Mouse (Mus musculus): ENCODE results near the gene Frmd4a. TPM values are rescaled to one million over a fixed set of nuclear protein-coding genes. Genes with fewer than 3 reads are reported as not detected.
A peak's percentile ranks its signal among the peaks of the same experiment; 100 is the strongest.

The Frmd4a gene
- total RNA-seq, 4 experiments from 2014 or later, result 10.3 to 20.8 (median 15.6) TPM

DNA sequence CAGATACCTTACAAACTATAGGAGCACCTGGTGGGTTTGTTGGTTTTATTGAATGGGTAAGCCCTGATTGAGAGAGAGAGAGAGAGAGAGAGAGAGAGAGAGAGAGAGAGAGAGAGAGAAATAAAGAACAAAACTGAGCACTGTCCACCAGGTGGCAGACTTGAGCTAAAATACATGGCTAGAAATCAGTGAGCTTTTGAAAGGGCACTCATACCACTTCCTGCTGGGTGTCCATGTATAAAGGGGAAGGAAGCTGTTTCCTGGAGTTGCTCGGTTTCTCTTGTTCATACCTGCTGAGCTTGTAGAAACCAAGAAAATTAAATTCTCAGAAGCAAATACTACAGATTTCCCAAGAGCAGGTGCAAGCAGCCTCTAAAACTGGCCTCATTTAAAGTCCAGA lies 481.7 kb downstream of the Frmd4a start:
- DNase-seq, result no peak

DNA sequence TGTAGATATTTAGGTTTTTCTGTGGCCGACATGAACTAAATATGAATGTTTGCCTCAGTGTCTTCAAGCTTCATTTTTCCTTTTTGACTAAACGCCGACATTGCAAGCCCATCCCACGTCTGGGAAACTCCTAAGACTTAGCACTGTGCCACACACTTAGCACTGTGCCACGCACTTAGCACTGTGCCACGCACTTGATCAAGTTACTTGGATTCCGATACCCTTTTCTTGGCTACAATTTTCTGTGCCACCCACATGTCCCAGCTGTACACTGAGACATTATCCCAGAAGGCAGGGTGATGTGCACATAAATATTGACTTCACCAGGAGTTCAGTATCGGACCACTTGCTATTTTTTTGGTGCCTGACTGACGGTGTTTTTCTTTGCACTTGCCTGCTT lies 482.4 kb downstream of the Frmd4a start:
- DNase-seq, result no peak

DNA sequence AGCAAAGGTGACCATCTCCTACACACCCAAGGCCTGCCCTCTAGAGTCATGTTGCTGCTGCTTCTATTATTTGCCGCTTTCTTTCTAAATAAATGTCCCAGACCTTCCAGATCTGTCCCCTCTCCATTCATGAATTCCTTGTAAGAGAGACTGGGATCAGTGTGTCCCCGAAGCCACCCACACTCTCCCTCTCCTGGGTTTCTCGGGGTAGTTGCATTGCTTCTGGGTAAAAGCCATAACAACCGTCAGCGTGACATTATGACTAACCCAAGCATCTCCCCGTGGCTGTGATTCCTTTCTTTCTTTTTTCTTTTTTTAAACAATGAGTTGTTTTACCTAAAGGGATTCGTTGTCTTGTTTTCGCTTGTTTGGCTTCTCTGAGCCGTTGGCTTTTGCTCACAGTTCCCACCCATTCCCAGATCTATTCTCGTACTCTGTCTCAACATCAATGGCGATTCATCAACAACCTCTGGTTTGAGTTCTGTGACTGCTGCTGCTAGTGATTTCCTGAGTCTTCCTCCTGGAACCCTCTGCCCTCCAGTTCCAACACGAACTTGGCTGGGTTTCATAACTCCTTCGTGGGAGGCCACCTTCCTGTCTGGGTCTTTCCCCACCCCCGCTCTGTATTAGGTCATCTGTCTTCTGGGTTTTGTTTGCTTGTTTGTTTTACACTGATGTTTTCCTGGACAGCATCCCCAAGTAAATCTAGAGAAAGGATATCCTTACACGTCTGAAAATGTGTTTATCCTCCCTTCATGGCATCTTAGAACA lies 483.9 kb downstream of the Frmd4a start:
- DNase-seq, result peak; percentile 42

DNA sequence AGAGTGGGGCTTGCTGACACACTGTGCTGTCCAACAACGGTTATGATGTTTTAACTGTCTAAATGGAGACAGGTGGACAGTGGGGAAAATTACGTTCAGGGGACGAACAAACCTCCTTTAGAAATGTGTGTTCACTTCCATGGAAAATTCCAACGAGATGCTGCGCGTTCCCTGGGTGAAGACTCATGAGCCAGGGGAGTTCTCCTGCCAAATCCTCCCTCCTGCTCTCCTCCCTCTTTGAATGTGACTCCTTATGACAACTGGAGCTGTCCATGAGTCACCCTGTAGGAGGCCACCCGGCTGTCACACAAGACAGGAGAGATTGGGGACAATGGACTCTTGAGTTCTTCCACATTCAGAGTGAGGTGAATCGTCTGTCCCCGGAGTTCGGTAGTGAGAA lies 486.9 kb downstream of the Frmd4a start:
- peak; percentile 64 for DNase-seq

DNA sequence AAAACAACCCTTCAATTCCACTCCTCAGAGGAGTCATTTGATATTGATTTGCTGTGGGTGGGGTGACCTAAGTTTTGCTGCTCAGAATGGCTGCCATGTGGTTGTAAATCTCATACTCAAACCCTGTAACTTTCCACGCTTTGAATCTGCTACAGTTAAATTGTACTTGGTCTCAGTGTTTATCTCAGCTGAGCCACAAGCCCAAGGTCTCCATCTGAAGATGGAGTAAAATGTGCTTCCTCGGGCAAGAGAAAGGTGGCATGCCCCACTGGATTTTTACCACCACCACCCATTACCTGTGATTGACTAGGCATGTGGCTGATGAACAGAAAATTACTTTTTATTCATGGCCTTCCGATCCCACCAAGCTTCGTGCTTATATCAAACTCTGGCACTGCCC lies 488.2 kb downstream of the Frmd4a start:
- DNase-seq, result no peak

DNA sequence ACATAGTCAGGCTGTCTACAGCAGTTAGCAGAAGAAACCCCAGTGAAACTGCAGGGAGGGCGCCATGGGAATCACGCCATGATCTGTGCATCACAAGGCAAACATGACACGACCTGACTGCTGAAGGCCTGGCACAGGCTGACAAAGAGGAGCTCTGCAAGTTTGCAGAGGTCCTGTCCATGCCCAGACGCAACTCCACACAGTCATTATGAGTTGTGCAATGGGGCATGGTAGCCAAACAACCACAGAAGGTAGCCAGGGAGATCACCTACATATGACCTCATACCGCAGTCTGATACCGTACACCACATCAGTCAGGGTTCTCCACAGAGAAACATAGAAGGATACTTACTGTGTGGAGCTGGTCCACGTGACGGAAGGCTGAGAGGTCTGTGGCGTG lies 489.1 kb downstream of the Frmd4a start:
- DNase-seq, result no peak

DNA sequence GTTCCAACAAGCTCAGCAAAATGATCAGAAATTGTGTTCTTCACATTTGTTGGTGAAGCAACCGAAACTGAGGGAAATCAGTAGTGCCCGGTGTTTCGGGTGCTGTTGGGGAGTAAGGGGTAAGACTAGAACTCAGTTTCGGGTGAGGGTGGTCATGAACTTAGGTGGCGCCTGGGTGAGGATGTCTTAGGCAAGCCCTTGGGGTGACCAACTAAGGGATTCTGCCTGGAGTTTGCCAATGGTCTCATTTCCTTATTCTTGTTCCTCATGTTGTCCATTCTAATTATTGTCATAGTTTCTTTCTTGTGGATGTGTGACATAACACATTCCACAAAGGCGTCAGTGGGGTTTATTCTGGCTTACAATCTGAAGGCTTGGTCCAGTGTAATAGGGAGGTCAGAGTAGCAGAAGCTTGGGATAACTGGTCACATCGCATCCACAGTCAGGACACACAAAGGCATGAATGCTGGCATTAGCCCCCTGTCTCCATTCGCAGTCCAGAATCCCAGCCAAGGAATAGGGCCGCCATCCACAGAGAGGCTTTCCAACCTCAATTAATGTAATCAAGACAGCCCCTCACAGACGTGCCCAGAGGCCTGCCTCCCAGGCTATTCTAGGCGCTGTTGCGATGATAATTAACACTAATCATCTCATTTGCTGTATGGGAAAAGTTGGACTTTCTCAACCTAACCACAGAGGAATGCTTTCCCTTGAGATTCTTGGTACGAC lies 490.5 kb downstream of the Frmd4a start:
- no peak for DNase-seq

DNA sequence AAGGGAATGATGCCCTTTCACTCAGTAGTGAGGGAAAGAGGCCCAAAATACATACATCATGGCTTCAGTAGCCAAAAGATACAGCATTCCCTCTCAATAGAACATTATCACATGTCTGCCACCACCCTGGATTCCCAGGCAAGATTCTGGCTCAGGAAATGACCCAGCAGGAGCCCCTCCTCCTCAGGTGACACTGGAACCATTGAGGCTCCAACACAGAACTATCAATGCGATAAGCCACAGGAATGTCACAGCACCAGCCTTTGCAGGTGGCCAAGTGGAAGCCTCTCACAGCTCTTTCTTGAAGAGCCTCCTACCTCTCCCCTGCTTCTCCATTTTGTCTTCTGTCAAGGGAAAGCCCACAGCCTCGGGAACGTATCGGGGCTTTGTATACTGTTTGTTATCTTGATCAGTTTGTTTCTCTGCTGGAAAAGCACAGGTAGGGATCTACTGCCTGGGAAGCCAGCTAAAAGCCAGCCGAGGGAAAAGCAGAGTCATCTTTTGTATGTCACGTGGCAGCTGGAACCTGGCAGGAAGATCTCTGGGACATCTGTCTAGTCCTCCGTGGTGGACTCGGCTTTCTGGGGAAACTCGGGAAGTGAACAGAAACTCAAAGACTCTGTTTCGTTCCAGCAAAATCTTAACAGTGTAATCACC lies 491.6 kb downstream of the Frmd4a start:
- no peak for DNase-seq

DNA sequence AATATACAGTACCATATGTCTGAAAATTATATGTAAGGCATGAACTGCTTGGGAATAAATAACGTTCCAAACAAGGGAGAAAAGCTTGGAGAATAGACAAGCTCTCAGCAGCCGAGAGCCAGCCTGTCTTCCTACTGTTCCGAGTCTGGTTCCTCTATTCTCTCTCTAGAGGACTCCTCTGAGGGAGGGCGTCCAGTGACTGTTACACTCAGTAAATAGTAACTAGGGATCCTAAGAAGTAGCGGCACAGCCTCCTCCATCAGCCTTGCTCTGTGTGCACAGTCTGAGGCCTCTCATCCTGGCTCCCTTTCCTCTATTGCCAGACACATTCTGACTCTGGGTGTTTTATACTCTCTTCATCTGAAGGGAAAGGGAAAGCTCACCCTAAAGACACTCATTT lies 492.2 kb downstream of the Frmd4a start:
- DNase-seq, result no peak

DNA sequence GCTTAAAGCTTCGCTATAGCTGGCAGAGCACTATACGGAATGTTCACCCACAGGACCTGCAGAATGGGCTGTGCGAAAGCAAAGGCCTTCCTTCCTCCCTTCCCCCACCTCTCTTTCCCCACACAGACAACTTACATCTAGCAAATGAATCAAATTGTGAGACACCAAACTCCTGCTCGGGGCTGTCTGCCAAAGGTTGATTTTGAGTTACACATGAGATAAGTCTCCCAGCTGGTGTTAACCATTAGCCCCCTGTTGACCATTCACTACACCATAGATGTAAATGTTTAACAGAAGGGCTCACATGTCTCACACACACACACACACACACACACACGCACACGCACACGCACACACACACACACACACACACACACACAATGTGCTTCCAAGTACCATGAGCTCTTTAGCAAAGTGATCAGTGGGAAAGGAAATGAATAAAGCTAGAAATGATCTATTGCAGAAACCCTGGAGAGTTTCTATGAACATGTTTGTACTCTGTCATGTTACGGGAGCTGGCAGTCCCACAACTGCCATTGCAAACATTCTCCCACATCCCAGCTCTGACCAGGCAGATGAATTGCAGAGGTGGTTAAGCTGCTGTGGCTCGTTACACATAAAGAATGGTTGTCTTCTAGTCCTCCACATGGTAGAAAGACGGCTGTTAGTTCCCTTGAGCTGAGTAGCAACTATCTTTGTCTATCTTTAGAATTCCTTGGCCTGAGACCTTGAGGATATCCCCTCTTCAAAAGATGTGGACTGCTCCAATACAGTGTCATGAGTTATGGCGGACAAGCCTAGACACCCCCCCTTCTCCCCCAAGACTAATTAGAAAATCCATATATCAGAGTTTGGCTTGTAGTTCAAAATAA lies 492.9 kb downstream of the Frmd4a start:
- DNase-seq, result no peak

DNA sequence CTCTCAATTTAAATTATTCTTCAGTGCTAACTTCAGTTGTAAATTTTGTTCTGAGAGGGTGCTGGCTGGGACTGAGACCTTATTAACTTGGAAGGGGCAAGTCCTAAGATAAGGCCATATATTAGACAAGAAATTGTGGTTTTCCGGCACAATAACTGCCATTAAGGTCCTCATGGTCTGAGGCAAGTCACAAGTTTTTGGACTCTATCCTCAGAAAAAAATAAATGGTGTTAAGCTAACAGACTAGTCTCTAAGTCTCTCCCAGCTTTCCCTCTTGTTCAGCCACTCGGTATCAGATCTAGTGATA lies 493.5 kb downstream of the Frmd4a start:
- DNase-seq, result no peak

DNA sequence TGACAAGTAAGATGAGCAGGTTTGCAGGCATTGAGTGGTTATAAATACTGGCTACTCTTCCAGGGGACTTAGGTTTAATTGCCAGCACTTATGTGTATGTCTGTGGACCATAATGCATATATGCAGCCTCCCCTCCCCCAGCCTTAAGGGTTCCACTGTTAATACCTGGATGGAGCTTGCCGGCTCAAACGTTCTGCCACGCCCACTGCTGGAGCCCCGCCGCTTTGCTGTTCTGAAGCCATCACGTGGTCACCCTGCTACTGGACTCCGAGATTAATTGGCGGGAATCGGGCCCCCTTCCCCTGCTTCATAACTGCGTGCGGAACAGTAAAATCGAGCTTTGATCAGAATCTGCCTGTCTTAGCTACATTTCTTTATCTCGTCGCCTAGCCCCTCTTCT lies 495.1 kb downstream of the Frmd4a start:
- DNase-seq, result no peak

DNA sequence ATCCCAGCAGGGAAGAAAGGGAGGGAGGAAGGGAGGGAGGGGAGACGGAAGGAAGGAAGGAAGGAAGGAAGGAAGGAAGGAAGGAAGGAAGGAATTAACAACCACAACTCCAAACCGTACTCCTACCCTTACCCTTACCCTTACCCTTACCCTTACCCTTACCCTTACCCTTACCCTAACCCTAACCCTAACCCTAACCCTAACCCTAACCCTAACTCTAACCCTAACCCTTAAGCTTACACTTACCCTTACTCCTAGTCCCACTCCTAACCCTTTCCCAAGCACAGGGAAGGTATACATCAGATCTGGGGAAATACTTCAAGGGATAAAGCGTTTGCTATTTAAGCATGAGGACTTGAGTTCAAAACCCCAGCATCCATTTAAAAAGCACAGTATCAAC lies 498.4 kb downstream of the Frmd4a start:
- no peak for DNase-seq

DNA sequence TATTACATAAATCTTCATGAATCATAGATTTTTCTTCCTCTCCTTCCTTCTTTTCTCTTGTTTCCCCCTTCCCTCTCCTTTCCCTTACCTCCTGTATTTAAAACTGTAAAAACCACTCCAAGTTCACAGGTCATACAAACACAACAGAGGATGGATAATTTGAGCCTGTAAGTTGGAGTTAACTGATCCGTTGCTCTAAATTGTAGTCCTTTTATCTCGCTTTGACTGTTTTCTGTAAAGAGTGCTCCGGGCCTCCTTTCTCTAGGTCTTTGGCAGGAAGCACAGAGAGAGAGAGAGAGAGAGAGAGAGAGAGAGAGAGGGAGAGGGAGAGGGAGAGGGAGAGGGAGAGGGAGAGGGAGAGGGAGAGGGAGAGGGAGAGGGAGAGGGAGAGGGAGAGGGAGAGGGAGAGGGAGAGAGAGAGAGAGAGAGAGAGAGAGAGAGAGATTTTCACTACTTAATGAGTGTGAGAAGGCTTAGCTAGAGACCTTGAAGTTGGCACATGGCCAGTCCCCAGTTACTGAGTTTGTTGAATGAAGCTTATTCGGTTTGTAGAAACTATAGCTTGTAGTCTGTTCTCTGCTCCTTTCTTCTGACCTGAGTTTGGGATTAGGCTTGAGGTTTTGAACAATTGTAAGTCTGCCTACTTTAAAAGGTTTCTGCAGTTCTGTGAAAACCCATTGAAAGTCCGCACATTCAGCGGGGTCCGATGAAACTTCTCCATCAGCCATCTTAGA lies 499.5 kb downstream of the Frmd4a start:
- DNase-seq, result no peak

DNA sequence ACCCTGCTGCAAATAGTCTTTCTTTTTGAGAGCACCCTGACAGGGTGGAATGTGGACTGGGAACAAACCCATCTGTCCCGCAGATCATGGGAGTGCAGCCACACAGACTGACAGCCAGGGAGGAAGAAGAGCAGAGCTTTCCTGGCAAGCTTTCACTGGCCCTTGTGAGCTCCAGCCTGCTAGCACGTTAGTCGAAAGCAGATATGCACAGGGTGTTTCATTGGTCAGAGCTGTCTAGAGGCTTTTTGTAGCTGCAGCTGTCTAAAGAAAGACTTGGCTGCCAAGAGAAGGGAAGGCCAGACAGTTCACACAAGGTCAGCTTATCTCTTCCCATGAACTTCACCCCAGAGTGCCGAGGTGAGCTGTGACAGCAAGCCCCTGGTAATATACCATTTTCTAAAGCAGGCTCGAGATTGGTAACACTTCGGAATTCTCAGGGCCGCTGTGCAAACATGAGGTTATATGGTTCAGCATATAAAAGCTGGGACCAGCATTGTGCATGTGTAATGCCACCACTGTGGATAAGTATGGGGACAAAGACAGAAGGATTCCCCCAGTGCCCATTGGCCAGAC lies 500.1 kb downstream of the Frmd4a start:
- DNase-seq, result peak; percentile 49

DNA sequence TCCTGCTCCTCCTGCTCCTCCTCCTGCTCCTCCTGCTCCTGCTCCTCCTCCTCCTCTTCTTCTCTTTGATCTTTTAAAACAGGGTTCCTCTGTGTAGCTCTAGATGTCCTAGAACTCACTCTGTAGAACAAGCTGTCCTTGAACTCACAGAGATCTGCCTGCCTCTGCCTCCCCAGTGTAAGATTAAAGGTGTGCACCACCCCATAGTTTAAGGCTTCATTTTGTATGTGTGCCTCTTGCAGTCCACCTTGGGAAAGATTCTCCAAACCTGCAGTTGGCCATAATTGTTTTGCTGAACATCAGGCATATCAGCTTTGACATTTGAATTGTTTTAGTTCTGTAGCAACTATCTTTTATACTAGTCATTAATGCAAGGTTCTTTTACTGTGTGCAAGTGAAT lies 501.0 kb downstream of the Frmd4a start:
- no peak for DNase-seq

DNA sequence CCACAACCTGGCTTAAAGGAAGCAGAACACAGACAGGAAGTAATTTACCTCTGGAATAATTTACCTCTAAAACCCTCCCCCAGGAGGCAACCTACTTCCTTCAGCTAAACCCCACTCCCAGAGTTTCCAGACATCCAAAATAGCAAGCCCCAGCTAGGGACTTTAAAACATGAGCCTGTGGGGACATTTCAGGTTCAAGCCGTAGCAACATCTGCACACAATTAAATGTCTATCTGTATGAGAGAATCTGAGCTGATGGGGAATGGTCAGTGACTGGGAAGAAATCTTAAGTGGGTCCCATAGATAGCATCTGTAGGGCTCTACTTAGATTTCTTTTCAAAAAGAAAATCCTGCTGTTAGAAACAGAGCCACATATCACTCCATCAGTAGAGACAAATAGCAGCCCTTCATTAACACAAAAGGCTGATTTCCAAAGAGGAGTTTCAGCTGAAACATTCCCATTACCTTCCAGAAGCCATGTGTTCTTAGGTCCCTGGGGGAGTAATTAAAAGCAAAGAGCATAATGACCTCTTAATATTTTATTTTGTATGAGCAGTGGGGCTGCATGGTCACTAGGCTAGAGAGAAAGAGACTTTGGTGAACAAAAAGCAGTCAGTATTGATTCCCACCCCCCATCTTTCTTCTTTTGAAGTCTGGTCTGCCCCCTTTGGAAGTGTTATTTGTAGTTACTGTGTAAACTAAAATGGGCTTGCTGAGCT lies 505.4 kb downstream of the Frmd4a start:
- DNase-seq, result no peak

DNA sequence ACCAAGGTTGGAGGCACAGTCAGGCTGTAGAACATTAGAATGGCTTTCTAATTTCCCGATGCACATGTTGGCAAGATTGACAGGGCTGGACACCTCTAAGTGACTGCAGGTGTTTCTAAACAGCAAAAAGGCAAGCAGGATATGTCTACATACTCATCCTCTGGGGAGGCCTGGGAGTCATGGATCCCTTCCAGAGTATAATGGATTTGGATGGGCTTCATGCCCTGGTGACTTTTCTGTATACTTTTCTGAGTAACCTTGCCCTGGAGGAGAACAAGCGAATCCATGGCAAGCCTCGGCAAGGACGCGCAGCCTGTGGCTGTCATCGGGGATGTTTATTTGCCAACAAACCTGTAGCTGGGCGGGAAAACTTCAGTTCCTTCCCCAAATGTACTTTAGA lies 509.6 kb downstream of the Frmd4a start:
- DNase-seq, result no peak

DNA sequence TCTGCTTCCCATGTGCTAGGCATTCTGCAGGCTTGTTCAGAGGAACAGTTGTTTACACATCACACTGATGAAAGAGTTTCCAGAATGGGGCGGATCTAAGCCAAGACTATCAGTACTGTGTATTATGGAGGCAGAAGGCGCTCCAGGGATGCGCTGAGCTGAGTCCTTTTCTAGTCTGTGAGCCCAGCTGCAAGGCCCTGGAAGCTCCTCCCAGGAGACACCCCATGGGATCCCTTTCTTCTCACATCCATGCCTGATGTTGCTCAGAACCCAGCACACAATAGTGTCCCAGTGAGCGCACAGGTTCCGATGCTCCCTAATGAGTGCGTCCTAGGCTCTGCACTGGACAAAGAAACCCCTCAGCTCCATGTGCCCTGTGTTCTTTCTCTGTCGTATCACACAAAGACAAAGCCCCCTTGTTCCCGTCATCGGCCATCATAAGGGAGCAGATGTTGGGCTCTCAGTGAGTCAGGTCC lies 511.8 kb downstream of the Frmd4a start:
- no peak for DNase-seq

DNA sequence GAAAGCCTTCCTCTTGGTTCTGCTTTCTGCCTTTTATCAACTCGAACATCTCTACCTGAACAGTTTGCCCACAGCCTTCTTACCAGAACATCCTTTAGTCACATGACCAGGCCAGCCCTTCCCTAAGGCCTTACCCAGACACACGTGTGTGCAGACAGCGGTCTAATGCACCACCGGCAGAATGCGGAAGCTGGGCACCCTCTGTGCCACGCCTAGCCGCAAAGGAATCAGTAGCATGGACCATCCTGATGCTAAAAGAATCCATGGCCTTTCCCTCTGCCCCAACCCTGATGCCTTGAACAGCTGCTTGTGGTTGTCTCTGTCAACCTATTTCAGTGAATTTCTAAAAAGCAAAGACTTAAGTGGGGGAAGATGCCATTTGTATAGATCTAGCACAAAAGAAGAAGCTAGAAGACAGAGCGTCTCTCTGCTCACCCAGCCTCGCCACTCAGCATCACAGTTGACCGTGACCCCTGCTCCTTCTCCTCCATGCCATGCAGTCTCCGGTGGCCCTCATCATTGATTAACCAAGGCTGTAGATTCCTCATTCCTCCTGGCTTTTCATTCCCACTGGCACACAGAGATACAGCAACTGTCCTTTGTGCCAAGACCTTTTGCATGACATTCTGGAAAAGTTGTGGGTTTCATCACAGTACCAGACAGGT lies 514.1 kb downstream of the Frmd4a start:
- DNase-seq, result no peak

Measured in adrenal gland, adult 8-10 months (tissue).